ENCODE assay signal across 8 mouse cellular contexts in genomic region chr12:31499314-31500131, GRCm38 (mm10). TPM values are rescaled to one million over a fixed set of nuclear protein-coding genes. Genes with fewer than 3 reads are reported as not detected.
A peak's percentile ranks its signal among the peaks of the same experiment; 100 is the strongest.
DNase-seq lines count a peak whose midpoint lies in the region; ATAC-seq and TF ChIP-seq lines count a peak whose summit lies in the region.

Gene Cbll1 (minus strand): TSS chr12:31499616.

- peak; percentile 85 for TF ChIP-seq POLR2A in cortical plate, adult 2 months (IDR thresholded peaks at IDR 0.05; ENCODE audit: extremely low read depth, insufficient read depth, low read length)

- DNase-seq in gastrocnemius, postnatal 10 days: peak; percentile 95
- peak; percentile 97 for DNase-seq in induced T-regulatory cell, adult 2 months (ENCODE audit: low read depth)
- DNase-seq in left cerebral cortex, adult 9 months (ENCODE audit: low spot score in 2 of 2): peak; percentile 86 to 94
- peak; percentile 94 for DNase-seq in right cerebral cortex, postnatal 14 days
- DNase-seq in urinary bladder, postnatal 36 days (ENCODE audit: low spot score in 2 of 2): peak; percentile 92 to 94

- peak within 1 kb of the TSS; percentile 66 for H3K4me3 ChIP-seq in cortical plate, adult 2 months (ENCODE audit: insufficient read depth, low read length)

- peaks cover 4% of the 10 kb centered on the region for H3K4me1 ChIP-seq in cortical plate, adult 2 months (ENCODE audit: control insufficient read depth, insufficient read depth, low read length)

- peak; percentile 87 for ATAC-seq in activated CD4-positive, CD25-positive, alpha-beta regulatory T cell, adult 4 months
- peak; percentile 89 for ATAC-seq in megakaryocyte progenitor cell, adult 5-6 weeks (replicated peaks; ENCODE audit: poor library complexity)

- H3K27ac ChIP-seq in cortical plate, adult 2 months (ENCODE audit: insufficient read depth, low read length): peak within 1 kb of the TSS; percentile 97

- TF ChIP-seq CTCF in cortical plate, adult 2 months (IDR thresholded peaks at IDR 0.05; ENCODE audit: extremely low read depth, insufficient read depth, low read length): no peak

RNA-seq across cellular contexts. Expression of gene Cbll1, which starts in this region (rescaled TPM):
- polyA plus RNA-seq in activated CD4-positive, CD25-positive, alpha-beta regulatory T cell, adult 4 months (2017; shearing (Covaris generic)): 10 to 100 TPM; 24.7 to 25.9 TPM
- 10.0 and 10.7 TPM in 2 replicates for polyA plus RNA-seq in cortical plate, adult 2 months (2012; rRNA removed)
- total RNA-seq in gastrocnemius, postnatal 10 days (2021): 1 to 10 TPM; 8.6 to 9.5 TPM
- total RNA-seq in megakaryocyte progenitor cell, adult 5-6 weeks (2015): 48.2 and 52.8 TPM in 2 replicates
- total RNA-seq in megakaryocyte progenitor cell, adult 5-6 weeks (2017): 6.4 and 7.5 TPM in 2 replicates

Comparison
In these comparisons a context has a peak if more than half of its experiments do, and no peak if none do; other contexts are left out.
1. Peak in every context shown above with its lines: DNase-seq, ATAC-seq, H3K4me3 ChIP-seq and H3K27ac ChIP-seq.